Mouse (Mus musculus): ENCODE data around the gene Lonp1.

DNA sequence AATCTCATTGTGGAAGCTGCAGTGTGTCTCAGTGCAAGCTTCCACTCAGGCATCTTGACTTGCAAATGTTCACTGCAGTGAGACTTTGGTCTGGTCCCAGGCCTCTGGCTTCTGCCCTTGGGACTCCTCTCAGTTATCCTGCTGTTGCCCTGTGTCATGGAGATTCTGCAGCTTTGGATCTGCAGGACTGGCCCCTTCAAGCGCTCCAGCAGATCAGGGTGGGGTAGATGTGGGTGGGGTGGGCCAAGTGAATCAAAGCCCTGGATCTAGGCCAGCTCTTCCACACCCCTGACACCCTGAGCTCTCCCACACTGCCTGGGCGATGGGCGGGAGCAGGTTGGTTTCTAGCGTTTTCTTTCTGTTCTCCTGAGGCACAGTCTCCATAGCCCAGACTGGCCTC is 5.1 kb upstream of the Lonp1 start:
- TF ChIP-seq CTCF (IDR thresholded peaks at IDR 0.05) (no peak), EP300 (IDR thresholded peaks at IDR 0.05) (no peak)
